Mouse (Mus musculus) thymus, adult 2 months (tissue): ENCODE data around the gene Phgdh. TPM values are rescaled to one million over a fixed set of nuclear protein-coding genes. Genes with fewer than 3 reads are reported as not detected.

Experiments used
- DNase-seq: peaks from one replicate; pipeline ENCODE4 v3.0.0; 2021
- H3K27ac ChIP-seq: fragments of 200-500 bp; 2 replicates; pipeline ENCODE4 v1.5.1; 2012; ENCODE audit warnings: low read length, control low read depth; ENCODE audit not compliant: control insufficient read depth, insufficient read depth
- H3K27me3 ChIP-seq: fragments of 200-500 bp; 2 replicates; pipeline ENCODE4 v1.6.1; 2012; ENCODE audit warnings: mild to moderate bottlenecking, low read length, moderate library complexity, mixed read lengths; ENCODE audit not compliant: control insufficient read depth, insufficient read depth
- H3K36me3 ChIP-seq: fragments of 200-500 bp; 2 replicates; pipeline ENCODE4 v1.6.1; 2012; ENCODE audit warnings: mild to moderate bottlenecking, low read length, moderate library complexity; ENCODE audit not compliant: control insufficient read depth, insufficient read depth
- H3K4me1 ChIP-seq: fragments of 200-500 bp; replicated peaks from 2 replicates; pipeline ENCODE4 v1.6.1; 2012; ENCODE audit warnings: low read length; ENCODE audit not compliant: control insufficient read depth, insufficient read depth
- H3K4me3 ChIP-seq: fragments of 200-500 bp; 2 replicates; pipeline ENCODE4 v1.5.1; 2012; ENCODE audit warnings: mild to moderate bottlenecking, low read length, control low read depth, moderate library complexity; ENCODE audit not compliant: control insufficient read depth, insufficient read depth
- CTCF ChIP-seq: fragments of 200-500 bp; IDR thresholded peaks from 2 replicates; pipeline ENCODE4 v1.5.1; 2012; ENCODE audit warnings: mild to moderate bottlenecking, control low read depth, low read length, moderate library complexity, borderline replicate concordance; ENCODE audit not compliant: control insufficient read depth, poor library complexity, insufficient read depth; ENCODE audit errors: extremely low read depth
- POLR2A ChIP-seq: fragments of 200-500 bp; IDR thresholded peaks from 2 replicates; pipeline ENCODE4 v1.6.1; 2012; ENCODE audit warnings: mild to moderate bottlenecking, low read length, control low read depth, moderate library complexity; ENCODE audit not compliant: control insufficient read depth, poor library complexity, insufficient read depth; ENCODE audit errors: extremely low read depth
- WGBS: fragments of 180-500 bp; shearing (Covaris S2); methylation state at CpG from one replicate; pipeline ENCODE4 v1.1.7; 2018; 5-methylcytosine and 5-hydroxymethylcytosine counted together
- polyA plus RNA-seq: library from polyadenylated mRNA; depleted of rRNA; stranded (reverse); fragments of >200 nt; gene quantifications from 2 replicates; pipeline ENCODE4 v1.2.3, GENCODE M21; 2012

Gene Phgdh
- polyA plus RNA-seq, 1 experiment, result 213 TPM

GRCm38 (mm10) chr3:98283205-98283604 lies 56.6 kb downstream of the Phgdh start:
- no peaks in the 10 kb centered on the region for H3K27me3 ChIP-seq
- peaks cover 24% of the 10 kb centered on the region for H3K4me1 ChIP-seq
- 95% methylated on average over 5 of the region's 5 CpGs for WGBS
- TF ChIP-seq CTCF (no peak), POLR2A (no peak)
- no peak overlapping the region for H3K4me3 ChIP-seq
- DNase-seq, result no peak
- H3K27ac ChIP-seq, result no peak overlapping the region
- no peaks in the 10 kb centered on the region for H3K36me3 ChIP-seq

- 96% methylated on average over 8 of the region's 8 CpGs for WGBS
- H3K27ac ChIP-seq, result no peak overlapping the region
Observed at GRCm38 (mm10) chr3:98282422-98282821, 57.4 kb downstream of the Phgdh start.

GRCm38 (mm10) chr3:98280933-98281678 lies 58.7 kb downstream of the Phgdh start:
- 4% methylated on average over 12 of the region's 12 CpGs for WGBS
- H3K36me3 ChIP-seq, result no peaks in the 10 kb centered on the region
- peaks cover 24% of the 10 kb centered on the region for H3K4me1 ChIP-seq
- H3K4me3 ChIP-seq, result peak overlapping the region; percentile 16; the same call in 1 of the 2 replicates
- no peak for TF ChIP-seq POLR2A
- peak; percentile 89; the same call in 1 of the 2 replicates for TF ChIP-seq CTCF
- peak overlapping the region; percentile 88 for H3K27ac ChIP-seq
- H3K27me3 ChIP-seq, result no peaks in the 10 kb centered on the region
- DNase-seq, result peak; percentile 83

More at GRCm38 (mm10) chr3:98282422-98282821, 57.4 kb downstream of the Phgdh start:
- TF ChIP-seq CTCF (no peak), POLR2A (no peak)
- H3K4me1 ChIP-seq, result peaks cover 24% of the 10 kb centered on the region
- no peaks in the 10 kb centered on the region for H3K27me3 ChIP-seq
- DNase-seq, result no peak
- no peaks in the 10 kb centered on the region for H3K36me3 ChIP-seq
- no peak overlapping the region for H3K4me3 ChIP-seq

- 62% methylated on average over 14 of the region's 14 CpGs for WGBS
- peak within 1 kb of the TSS; percentile 88 for H3K27ac ChIP-seq
- TF ChIP-seq POLR2A (no peak), CTCF (no peak)
Observed at GRCm38 (mm10) chr3:98280204-98280932, 59.4 kb downstream of the Phgdh start, which contains the start of gene Hmgcs2. Hmgcs2 (plus strand) TSS chr3:98280435.

GRCm38 (mm10) chr3:98279682-98280081 lies 60.1 kb downstream of the Phgdh start:
- H3K36me3 ChIP-seq, result no peaks in the 10 kb centered on the region
- no peak for DNase-seq
- H3K4me3 ChIP-seq, result no peak overlapping the region
- no peaks in the 10 kb centered on the region for H3K27me3 ChIP-seq
- peak overlapping the region; percentile 40 for H3K27ac ChIP-seq
- H3K4me1 ChIP-seq, result peaks cover 24% of the 10 kb centered on the region
- WGBS, result 65% methylated on average over 4 of the region's 4 CpGs
- no peak for TF ChIP-seq CTCF
- no peak for TF ChIP-seq POLR2A

More at GRCm38 (mm10) chr3:98280204-98280932, 59.4 kb downstream of the Phgdh start, which contains the start of gene Hmgcs2:
- no peaks in the 10 kb centered on the region for H3K27me3 ChIP-seq
- H3K4me1 ChIP-seq, result peaks cover 24% of the 10 kb centered on the region
- peak; percentile 23 for DNase-seq
- H3K4me3 ChIP-seq, result peak within 1 kb of the TSS; percentile 16; the same call in 1 of the 2 replicates
- no peaks in the 10 kb centered on the region for H3K36me3 ChIP-seq

- H3K4me3 ChIP-seq, result no peak overlapping the region
- H3K27ac ChIP-seq, result no peak overlapping the region
- TF ChIP-seq CTCF (no peak), POLR2A (no peak)
- no peak for DNase-seq
- WGBS, result 72% methylated on average over 11 of the region's 11 CpGs
- H3K4me1 ChIP-seq, result no peaks in the 10 kb centered on the region; the same call in 1 of the 2 replicates
- H3K36me3 ChIP-seq, result no peaks in the 10 kb centered on the region
- no peaks in the 10 kb centered on the region for H3K27me3 ChIP-seq
Observed at GRCm38 (mm10) chr3:98273623-98274398, 66.0 kb downstream of the Phgdh start.
